Mouse (Mus musculus) forebrain, embryonic 13.5 days (tissue): ENCODE results near the gene Hk3. TPM values are rescaled to one million over a fixed set of nuclear protein-coding genes. Genes with fewer than 3 reads are reported as not detected.

Experiments used
- ATAC-seq: fragments of 200-750 bp; cut with Nextera tagmentation; 2 replicates; pipeline ENCODE4 v1.8.0; 2017
- H3K27ac ChIP-seq: fragments of 300-500 bp; sonication (generic); 2 replicates; pipeline ENCODE4 v1.5.1; 2015; ENCODE audit warnings: inconsistent platforms, mild to moderate bottlenecking, moderate library complexity
- H3K27me3 ChIP-seq: fragments of 300-500 bp; sonication (generic); 2 replicates; pipeline ENCODE4 v1.6.1; 2015; ENCODE audit warnings: mild to moderate bottlenecking, inconsistent platforms
- H3K36me3 ChIP-seq: fragments of 300-500 bp; sonication (generic); 2 replicates; pipeline ENCODE4 v1.6.1; 2015; ENCODE audit warnings: mild to moderate bottlenecking, inconsistent platforms; ENCODE audit not compliant: poor library complexity, severe bottlenecking
- H3K4me1 ChIP-seq: fragments of 300-500 bp; sonication (generic); 2 replicates; pipeline ENCODE4 v1.6.1; 2015; ENCODE audit warnings: inconsistent platforms
- H3K4me2 ChIP-seq: fragments of 300-500 bp; sonication (generic); 2 replicates; pipeline ENCODE4 v1.6.1; 2015; ENCODE audit warnings: inconsistent platforms, mild to moderate bottlenecking, moderate library complexity
- H3K4me3 ChIP-seq: fragments of 300-500 bp; sonication (generic); 2 replicates; pipeline ENCODE4 v1.5.1; 2015; ENCODE audit warnings: mild to moderate bottlenecking, inconsistent platforms
- H3K9ac ChIP-seq: fragments of 300-500 bp; sonication (generic); 2 replicates; pipeline ENCODE4 v1.6.1; 2015; ENCODE audit warnings: mild to moderate bottlenecking, inconsistent platforms
- H3K9me3 ChIP-seq: fragments of 300-500 bp; sonication (generic); replicated peaks from 2 replicates; pipeline ENCODE4 v1.6.1; 2016; ENCODE audit warnings: inconsistent platforms
- WGBS: fragments of 180-500 bp; shearing (Covaris S2); methylation state at CpG from one replicate; pipeline ENCODE4 v1.1.7; 2015; 5-methylcytosine and 5-hydroxymethylcytosine counted together
- polyA plus RNA-seq: library from polyadenylated mRNA; unstranded; fragments of >200 nt; fragmentation: Nextera tagmentation; extraction: Ambion mirVana; gene quantifications from 2 replicates; pipeline ENCODE4 v1.2.1, GENCODE M21; 2015

Hk3 gene
- polyA plus RNA-seq, 1 experiment from 2014 or later = 0.59 TPM

DNA sequence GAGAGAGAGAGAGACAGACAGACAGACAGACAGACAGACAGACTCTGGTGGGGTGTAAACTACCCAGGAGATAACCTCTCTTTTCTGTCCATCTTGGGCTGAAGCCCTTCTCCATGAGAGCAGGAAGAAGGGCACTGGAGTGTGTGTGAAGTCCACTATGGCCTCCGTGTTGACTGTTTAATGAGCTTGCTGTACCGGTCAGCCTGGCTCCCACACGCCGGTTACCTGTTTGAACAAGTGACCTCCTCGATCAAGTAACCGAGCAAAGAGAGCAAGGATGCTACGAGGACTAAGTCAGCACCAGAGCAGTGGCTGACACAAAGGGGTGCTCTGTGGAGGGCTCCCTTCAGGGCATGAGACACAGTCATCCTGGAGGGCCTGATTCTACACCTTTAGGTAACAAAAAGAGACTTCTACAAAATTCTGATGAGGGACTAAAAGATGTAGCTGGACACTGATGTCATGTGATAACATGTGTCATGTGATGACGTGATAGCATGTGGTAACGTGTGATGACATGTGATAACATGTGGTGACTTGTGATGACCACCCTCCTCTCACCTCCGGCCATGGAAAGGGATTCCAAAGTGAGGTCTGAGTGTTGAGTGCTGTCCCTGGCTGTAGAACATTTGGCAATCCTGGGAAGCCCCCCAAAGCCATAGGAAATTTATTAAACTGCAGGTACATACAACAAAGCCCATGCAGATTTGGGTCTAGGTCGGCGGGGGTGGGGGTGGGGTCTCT, 3.9 kb downstream of the Hk3 start:
- peaks cover 8% of the 10 kb centered on the region; the same call in 1 of the 2 replicates for H3K27me3 ChIP-seq
- H3K4me1 ChIP-seq = peaks cover 1% of the 10 kb centered on the region
- no peak overlapping the region for H3K4me2 ChIP-seq
- no peak for ATAC-seq
- 88% methylated on average over 12 of the region's 12 CpGs for WGBS
- no peaks in the 10 kb centered on the region for H3K36me3 ChIP-seq
- no peak overlapping the region for H3K9ac ChIP-seq
- no peak overlapping the region for H3K4me3 ChIP-seq
- no peak overlapping the region for H3K27ac ChIP-seq
- no peaks in the 10 kb centered on the region for H3K9me3 ChIP-seq

DNA sequence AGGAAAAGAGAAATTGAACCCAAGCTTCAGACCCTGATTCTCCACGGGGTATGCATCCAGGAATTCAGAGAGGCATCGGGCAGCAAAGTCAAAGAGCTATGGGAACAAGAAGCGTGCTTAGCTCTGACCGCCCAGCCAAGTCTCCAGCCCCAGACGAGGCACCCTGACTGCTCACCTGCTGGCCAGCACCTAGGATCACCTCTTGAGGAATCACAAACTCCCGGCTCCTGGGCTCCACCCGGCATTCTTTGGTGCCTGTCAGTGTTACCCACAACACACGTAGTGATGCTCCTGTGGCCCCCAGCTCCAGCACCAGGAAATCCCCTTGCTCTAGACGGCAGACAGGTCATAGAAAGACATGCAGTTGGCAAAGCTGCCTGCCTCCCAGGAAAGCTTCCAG, 6.7 kb downstream of the Hk3 start:
- H3K9me3 ChIP-seq = no peaks in the 10 kb centered on the region
- H3K36me3 ChIP-seq = no peaks in the 10 kb centered on the region
- H3K27ac ChIP-seq = no peak overlapping the region
- H3K4me3 ChIP-seq = no peak overlapping the region
- no peak for ATAC-seq
- H3K4me1 ChIP-seq = peaks cover 7% of the 10 kb centered on the region
- H3K27me3 ChIP-seq = peaks cover 11% of the 10 kb centered on the region; the same call in 1 of the 2 replicates
- H3K4me2 ChIP-seq = no peak overlapping the region
- no peak overlapping the region for H3K9ac ChIP-seq
- WGBS = 62% methylated on average over 9 of the region's 9 CpGs

DNA sequence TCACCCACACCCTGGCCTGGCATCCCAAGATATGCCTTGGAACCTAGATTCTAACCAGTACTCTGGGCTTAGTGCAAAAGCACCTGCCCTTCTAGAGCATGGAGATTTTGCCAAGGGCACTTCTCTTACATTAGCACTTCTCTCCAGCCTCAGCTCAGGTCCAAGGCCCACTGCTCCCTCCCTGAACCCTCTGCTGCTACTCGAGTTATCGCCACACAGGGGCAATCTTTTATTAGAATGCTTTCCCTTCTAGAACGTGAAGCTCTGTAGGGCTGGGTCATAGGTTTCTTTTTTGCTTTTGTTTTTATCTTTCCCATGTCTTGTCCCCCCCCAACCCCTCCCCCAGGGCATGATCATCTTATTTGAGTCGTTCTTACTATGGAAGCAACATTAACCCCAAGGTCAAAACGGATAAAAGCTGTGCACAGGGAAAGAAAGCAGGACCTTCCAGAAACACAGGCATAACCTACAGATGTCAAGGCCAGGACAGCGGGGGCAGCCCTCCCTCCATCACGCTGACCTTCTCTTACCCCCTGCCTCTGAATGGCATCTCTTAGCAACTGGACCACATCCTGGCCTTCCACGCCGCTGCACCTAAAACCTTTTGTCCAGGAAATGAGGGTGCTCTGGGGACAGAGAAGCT, 7.4 kb downstream of the Hk3 start:
- H3K9me3 ChIP-seq = no peaks in the 10 kb centered on the region
- no peak overlapping the region for H3K27ac ChIP-seq
- no peak overlapping the region for H3K9ac ChIP-seq
- H3K4me1 ChIP-seq = peaks cover 9% of the 10 kb centered on the region
- no peak for ATAC-seq
- no peak overlapping the region for H3K4me3 ChIP-seq
- no peaks in the 10 kb centered on the region for H3K36me3 ChIP-seq
- H3K27me3 ChIP-seq = peaks cover 11% of the 10 kb centered on the region; the same call in 1 of the 2 replicates
- H3K4me2 ChIP-seq = no peak overlapping the region
- WGBS = 24% methylated on average over 9 of the region's 9 CpGs

DNA sequence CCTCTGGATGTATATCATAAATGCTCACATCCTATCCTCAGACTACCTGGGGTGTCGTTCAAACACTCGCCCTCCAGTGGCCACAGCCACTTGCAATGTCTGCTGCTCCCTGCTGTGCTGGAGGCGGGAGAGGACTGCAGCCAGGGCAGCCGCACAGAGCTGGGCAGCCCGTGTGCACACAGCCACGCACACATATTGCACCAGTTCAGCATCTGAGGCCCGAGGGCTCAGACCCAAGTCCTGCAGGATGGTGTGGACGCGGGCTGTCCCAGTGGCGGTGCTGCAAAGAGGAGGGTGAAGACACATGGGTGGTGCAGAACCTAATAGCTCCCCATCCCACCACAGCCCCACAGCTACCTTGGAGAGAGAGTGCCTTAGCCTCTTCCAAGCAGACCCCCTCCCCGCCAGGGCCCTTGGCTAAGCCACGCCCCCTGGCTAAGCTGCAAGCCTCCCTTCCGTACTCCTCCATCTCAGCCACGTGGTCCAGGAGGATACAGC, 9.2 kb downstream of the Hk3 start:
- Histone ChIP-seq H3K36me3 (no peaks in the 10 kb centered on the region), H3K4me2 (peak overlapping the region; percentile 24), H3K9me3 (no peaks in the 10 kb centered on the region), H3K27ac (no peak overlapping the region), H3K4me3 (no peak overlapping the region), H3K4me1 (peaks cover 19% of the 10 kb centered on the region), H3K27me3 (peaks cover 11% of the 10 kb centered on the region; the same call in 1 of the 2 replicates), H3K9ac (no peak overlapping the region)
- ATAC-seq = 0 out of 2 replicates have a peak, but pooled peaks have one; percentile 46
- 4% methylated on average over 14 of the region's 14 CpGs for WGBS

DNA sequence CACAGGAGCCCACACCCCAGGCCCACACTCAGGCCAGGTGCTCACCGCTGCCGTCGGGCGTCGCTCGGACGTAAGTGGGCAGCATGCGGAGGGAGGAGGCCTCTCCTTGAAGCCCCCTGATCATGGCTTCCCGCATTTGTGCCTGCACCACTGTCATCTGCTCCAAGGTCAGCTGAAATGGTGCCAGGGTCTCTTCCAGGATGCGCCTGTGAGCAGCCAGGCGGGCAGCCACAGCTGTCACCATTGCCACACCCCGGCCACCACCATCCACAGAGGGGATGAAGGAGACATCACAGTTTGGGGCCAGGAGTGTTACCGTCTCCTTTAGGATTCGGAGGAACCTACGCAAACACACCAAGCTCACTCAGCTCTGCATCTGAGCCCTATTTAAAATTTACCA, 10.1 kb downstream of the Hk3 start:
- H3K9me3 ChIP-seq = no peaks in the 10 kb centered on the region
- H3K9ac ChIP-seq = no peak overlapping the region
- no peaks in the 10 kb centered on the region for H3K36me3 ChIP-seq
- H3K27me3 ChIP-seq = peaks cover 11% of the 10 kb centered on the region; the same call in 1 of the 2 replicates
- H3K4me3 ChIP-seq = no peak overlapping the region
- H3K4me2 ChIP-seq = no peak overlapping the region
- 88% methylated on average over 15 of the region's 15 CpGs for WGBS
- ATAC-seq = no peak
- no peak overlapping the region for H3K27ac ChIP-seq
- H3K4me1 ChIP-seq = peaks cover 23% of the 10 kb centered on the region

DNA sequence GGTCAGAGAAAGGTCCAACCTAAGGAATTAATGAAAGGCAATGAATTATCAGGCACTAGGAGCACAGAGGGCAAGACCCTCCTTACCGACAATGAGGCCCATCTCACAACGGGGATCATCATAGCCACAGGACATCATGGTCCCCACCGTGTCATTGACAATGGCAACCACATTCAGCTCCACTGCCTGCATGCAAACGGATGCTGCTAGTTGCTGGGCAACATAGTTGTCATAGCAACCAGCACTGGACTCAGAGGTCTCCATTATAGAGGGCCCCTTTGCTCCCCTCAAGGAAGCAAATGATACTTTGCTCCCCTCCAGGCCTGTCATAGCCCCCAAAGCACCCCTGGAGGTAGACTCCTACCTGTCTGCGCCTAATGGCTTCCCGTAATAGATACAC, 12.6 kb downstream of the Hk3 start:
- 27% methylated on average over 6 of the region's 6 CpGs for WGBS
- H3K4me2 ChIP-seq = no peak overlapping the region
- peaks cover 7% of the 10 kb centered on the region; the same call in 1 of the 2 replicates for H3K27me3 ChIP-seq
- no peak overlapping the region for H3K4me3 ChIP-seq
- no peak overlapping the region for H3K9ac ChIP-seq
- H3K36me3 ChIP-seq = no peaks in the 10 kb centered on the region; the same call in 1 of the 2 replicates
- peak; percentile 61 for ATAC-seq
- no peaks in the 10 kb centered on the region for H3K9me3 ChIP-seq
- H3K4me1 ChIP-seq = peaks cover 38% of the 10 kb centered on the region
- no peak overlapping the region for H3K27ac ChIP-seq

DNA sequence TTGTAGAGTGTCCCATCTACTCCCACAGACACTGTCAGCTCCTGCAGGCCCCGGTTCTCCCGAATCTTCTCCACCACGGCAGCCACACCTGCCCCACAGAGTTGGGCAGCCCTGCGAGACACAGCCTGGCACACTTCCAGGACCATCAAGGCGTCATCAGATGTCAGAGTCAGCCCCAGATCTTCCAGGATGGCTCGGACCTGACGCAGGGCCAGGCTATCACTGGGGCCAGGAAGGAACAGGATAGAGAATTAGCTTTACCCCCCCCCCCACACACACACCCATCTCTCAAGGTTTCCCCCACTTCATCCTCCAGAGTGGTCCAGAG, 14.8 kb downstream of the Hk3 start:
- Histone ChIP-seq H3K4me3 (no peak overlapping the region), H3K36me3 (peaks cover 8% of the 10 kb centered on the region; the same call in 1 of the 2 replicates), H3K4me2 (no peak overlapping the region), H3K9ac (no peak overlapping the region), H3K9me3 (no peaks in the 10 kb centered on the region), H3K27me3 (0 out of 2 replicates have a peak, but pooled peaks cover 3% of the 10 kb centered on the region), H3K27ac (no peak overlapping the region), H3K4me1 (peaks cover 31% of the 10 kb centered on the region)
- 75% methylated on average over 7 of the region's 7 CpGs for WGBS
- no peak for ATAC-seq

DNA sequence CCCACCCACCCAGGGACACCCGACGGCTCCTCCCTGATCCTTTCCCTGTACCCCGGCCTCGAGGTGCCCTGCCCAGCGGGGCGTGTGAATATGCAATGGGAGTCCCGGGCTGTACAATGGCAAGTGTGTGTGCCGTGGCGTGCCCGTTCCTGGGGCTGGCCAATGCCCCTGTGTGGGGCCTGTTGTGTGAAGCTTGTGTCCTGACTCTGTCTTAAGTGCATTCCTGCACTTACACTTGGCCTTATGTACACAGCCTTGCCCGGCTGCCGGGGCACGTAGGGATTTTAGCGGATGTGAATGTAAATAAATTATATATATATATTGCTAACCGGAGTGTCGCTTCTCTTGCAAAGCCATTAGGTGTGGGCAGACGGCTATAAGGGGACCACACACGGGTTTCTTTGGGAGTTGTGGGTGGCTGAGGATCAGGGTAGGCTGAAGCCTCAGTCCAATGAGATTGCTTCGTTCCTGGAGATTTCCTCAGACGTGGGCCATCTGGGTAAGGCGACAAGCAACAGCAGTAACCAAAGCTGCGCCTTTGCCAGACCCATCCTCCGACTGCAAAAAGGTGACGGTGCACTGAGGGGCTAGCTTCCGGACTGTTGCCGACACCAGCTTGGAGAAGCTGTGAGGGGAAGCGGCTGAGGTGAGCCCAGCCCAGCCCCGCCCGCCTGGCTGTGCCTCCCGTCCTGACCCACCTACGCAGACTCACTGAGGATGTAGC, 15.3 kb downstream of the Hk3 start:
- 73% methylated on average over 31 of the region's 31 CpGs for WGBS

DNA sequence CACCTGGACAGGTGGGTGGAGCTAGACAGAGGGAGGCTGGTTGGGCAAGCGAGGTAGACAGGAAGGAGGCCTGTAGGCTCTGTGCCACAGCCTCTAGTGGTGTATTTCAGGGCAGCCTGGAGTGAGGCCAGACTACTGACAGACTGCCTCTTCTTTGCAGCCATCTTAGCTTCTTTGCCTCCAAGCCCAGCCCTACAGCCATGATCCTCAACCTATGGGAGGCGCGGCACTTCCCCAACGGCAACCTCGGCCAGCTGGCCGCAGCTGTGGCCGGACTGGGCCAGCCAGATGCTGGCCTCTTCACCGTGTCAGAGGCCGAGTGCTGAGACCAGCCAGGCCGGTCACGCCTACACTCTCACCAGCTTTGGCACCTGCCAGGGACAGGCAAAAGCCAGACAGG, 16.5 kb downstream of the Hk3 start:
- WGBS = 76% methylated on average over 11 of the region's 11 CpGs
- Histone ChIP-seq H3K36me3 (peaks cover 15% of the 10 kb centered on the region; the same call in 1 of the 2 replicates), H3K9ac (no peak overlapping the region), H3K4me1 (peaks cover 31% of the 10 kb centered on the region), H3K9me3 (no peaks in the 10 kb centered on the region), H3K4me3 (no peak overlapping the region), H3K27ac (no peak overlapping the region), H3K27me3 (no peaks in the 10 kb centered on the region), H3K4me2 (no peak overlapping the region)
- ATAC-seq = no peak

More for the DNA sequence above, 15.3 kb downstream of the Hk3 start:
- Histone ChIP-seq H3K27me3 (0 out of 2 replicates have a peak, but pooled peaks cover 3% of the 10 kb centered on the region), H3K4me3 (no peak overlapping the region), H3K4me1 (peaks cover 31% of the 10 kb centered on the region), H3K4me2 (no peak overlapping the region), H3K36me3 (peaks cover 8% of the 10 kb centered on the region; the same call in 1 of the 2 replicates), H3K9ac (no peak overlapping the region), H3K9me3 (no peaks in the 10 kb centered on the region), H3K27ac (no peak overlapping the region)
- ATAC-seq = no peak

DNA sequence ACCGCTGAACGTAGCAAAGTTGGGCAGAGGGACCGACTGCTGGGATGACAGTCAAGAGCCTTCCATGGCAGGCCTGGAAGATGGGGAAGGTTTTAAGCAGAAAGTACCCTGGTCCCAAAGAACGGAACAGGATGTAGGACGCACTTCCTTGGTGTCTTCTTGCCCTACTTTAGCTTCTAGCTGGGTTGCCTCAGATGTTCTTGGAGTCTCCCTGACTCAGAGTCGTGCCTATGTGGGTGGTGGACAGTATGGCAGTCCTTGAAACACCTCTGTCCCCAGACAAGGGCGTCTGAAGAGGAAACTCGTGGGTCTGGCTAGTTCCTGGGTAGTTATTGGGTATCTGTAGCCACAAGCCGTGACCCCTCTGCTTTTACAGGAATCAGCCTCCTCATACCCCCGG, 19.1 kb downstream of the Hk3 start:
- no peak overlapping the region for H3K4me2 ChIP-seq
- H3K36me3 ChIP-seq = peaks cover 22% of the 10 kb centered on the region; the same call in 1 of the 2 replicates
- H3K9ac ChIP-seq = no peak overlapping the region
- no peaks in the 10 kb centered on the region for H3K9me3 ChIP-seq
- no peak overlapping the region for H3K27ac ChIP-seq
- WGBS = 88% methylated on average over 10 of the region's 10 CpGs
- no peak for ATAC-seq
- H3K4me1 ChIP-seq = peaks cover 22% of the 10 kb centered on the region
- H3K27me3 ChIP-seq = no peaks in the 10 kb centered on the region
- no peak overlapping the region for H3K4me3 ChIP-seq

DNA sequence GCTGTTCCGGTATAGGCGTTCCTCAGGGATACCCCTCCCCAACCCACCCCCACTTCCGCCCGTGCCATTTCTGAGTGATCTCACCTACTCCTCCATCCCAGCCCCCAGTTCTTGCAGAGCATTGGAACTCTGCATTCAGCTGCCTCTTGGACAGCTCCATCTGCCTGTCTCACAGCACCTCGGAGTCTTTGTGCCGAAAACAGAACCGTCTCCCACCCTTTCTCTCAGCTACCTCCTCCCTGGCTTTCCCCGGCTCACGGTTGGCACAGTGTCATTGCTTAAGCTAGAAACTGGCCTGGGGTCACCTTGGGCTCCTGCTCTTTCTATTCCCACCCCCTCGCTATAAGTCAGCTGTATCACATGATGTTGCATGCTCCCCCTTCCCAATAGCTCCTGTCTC, 20.8 kb downstream of the Hk3 start:
- Histone ChIP-seq H3K27ac (no peak overlapping the region), H3K4me2 (no peak overlapping the region), H3K9me3 (no peaks in the 10 kb centered on the region), H3K4me3 (no peak overlapping the region), H3K36me3 (peaks cover 27% of the 10 kb centered on the region; the same call in 1 of the 2 replicates), H3K9ac (no peak overlapping the region), H3K4me1 (peaks cover 13% of the 10 kb centered on the region), H3K27me3 (no peaks in the 10 kb centered on the region)
- WGBS = 83% methylated on average over 10 of the region's 10 CpGs
- no peak for ATAC-seq

DNA sequence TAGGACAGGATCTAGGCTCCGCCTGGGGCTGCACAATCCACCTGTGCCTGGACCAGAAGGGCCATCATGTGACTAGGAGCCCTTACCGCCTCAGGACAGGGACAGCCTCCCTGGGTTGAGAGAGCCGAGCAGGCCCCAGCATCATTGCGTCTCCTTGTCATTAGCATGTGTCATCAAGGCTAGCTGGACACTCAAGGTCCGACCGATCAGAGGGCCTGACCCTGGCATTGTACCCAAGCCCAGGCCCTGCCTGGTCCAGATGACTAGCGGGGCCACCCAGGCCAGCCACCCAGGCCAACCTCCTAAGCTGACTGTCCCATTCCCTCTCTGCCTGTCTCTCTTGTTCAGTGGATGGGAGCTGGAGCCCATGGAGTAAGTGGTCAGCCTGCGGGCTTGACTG, 23.6 kb downstream of the Hk3 start:
- Histone ChIP-seq H3K4me2 (no peak overlapping the region), H3K4me3 (no peak overlapping the region), H3K36me3 (0 out of 2 replicates have a peak, but pooled peaks cover 21% of the 10 kb centered on the region), H3K27me3 (no peaks in the 10 kb centered on the region), H3K4me1 (peaks cover 28% of the 10 kb centered on the region), H3K27ac (no peak overlapping the region), H3K9me3 (no peaks in the 10 kb centered on the region), H3K9ac (no peak overlapping the region)
- WGBS = 87% methylated on average over 8 of the region's 8 CpGs
- no peak for ATAC-seq
